Mouse (Mus musculus): Measurements from ENCODE around the gene Rbp3.

The Rbp3 gene

GRCm38 (mm10) chr14:33953761-33954160 is at the start of gene Rbp3:
Rbp3 (plus strand) TSS chr14:33954003.
- ATAC-seq (ENCODE audit: insufficient number of reproducible peaks, low FRiP score, low TSS enrichment): no peak

GRCm38 (mm10) chr14:33904851-33905250 is 49.0 kb upstream of the Rbp3 start:
- no peak for ATAC-seq (ENCODE audit: insufficient number of reproducible peaks, low FRiP score, low TSS enrichment)

DNA sequence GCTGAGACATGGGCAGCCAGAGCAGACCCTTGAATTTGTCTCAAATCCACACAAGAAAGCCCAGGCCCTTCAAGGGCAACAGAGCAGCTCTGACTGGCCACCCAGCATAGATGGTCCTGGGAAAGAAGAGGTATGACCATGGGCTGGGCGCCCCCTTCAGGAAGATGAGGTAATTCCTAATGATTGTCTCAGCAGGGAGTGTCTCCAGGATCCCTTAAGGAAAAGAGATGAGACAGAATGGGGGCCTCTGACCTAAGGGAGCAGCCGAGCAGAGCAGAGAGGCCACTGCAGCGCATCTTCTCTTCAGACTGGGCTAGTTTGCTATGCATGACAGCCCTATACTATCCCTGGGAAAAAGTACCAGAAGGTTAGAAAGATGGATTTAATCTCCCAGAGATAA is 40.1 kb upstream of the Rbp3 start:
- no peak for ATAC-seq (ENCODE audit: insufficient number of reproducible peaks, low FRiP score, low TSS enrichment)

GRCm38 (mm10) chr14:33914206-33914605 is 39.6 kb upstream of the Rbp3 start:
- no peak for ATAC-seq (ENCODE audit: insufficient number of reproducible peaks, low FRiP score, low TSS enrichment)

DNA sequence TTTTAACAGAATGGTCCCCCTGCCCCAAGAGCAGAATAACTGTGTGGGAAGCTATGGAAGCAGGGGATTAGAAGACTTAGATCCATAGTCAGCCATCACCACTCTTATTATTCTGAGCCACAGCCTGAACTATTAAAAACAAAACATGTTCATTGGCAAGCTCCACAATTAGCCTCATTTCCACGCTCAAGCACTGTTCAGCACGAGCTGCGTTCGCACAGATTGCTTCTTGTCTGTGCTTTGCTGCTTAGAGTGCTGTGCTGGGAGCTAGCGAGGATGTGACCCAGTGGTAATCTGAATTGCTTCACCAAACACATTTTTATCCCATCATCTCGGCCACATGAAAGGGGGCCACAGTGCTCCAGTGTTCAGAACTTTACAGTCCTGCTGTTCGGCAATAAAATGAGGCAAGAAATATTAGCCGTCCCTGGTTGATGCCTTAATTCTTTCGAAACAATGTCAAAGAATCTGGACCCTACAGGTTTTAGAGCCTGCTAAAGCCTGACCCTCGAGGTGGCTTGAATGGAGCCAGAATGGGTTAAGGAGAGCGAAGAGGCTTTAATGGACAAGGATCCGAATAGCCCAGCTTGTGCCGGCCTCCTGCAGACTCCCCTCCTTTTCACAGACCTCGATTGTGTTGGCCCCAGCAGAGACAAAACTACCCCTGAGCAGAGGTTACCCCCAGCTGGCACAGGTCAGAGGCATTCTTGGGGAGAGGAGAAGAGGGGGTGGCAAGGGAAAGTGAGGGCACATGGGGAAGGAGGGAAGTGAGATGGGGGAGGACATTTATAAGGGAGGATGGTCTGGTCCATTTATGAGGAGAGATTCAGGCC is 32.9 kb upstream of the Rbp3 start:
- no peak for ATAC-seq (ENCODE audit: insufficient number of reproducible peaks, low FRiP score, low TSS enrichment)

GRCm38 (mm10) chr14:33922771-33923167 is 31.0 kb upstream of the Rbp3 start:
- no peak for ATAC-seq (ENCODE audit: insufficient number of reproducible peaks, low FRiP score, low TSS enrichment)

DNA sequence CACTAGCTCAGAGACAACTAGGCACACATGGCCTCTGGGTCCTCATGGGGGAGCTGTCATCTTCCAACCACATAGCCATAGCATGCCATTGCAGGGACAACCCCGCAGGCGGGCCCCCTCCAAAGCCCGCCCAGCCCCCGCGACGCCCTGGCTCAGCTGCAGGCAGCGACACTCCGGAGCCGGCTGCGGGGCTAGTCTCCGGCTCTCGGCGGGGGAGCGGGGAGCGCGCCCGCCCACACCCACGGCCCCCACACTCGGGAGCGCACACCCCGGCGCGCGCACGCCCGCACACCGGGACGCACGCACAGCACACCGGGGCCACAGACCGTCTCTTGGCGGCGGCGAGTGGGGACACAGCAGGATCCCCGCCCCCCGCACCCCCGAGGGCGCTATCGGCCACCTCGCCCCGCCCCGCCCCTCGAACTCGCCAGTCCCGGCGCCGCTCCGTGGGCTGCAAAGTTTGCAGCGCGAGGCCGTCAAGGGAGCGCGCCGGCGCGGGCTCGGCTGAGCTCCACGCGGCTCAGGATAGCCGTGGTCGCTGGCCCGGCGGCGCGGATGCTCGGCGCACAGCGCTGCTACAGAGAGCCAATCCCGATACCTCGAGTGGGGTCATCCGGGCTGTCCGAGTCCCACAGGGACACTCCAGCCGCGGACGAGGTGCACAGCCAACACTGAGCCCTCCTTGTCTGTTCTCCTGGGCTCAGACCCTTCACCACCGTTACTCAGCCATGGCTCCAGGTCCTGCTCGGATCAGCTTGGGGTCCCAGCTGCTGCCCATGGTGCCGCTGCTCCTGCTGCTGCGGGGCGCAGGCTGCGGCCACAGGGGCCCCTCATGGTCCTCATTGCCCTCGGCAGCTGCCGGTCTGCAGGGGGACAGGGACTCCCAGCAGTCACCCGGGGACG is 30.4 kb upstream of the Rbp3 start, which contains the start of gene Gdf10:
Gene Gdf10 (plus strand): TSS at position 420 of the 903 bp plus-strand sequence.
- ATAC-seq (ENCODE audit: insufficient number of reproducible peaks, low FRiP score, low TSS enrichment): no peak

DNA sequence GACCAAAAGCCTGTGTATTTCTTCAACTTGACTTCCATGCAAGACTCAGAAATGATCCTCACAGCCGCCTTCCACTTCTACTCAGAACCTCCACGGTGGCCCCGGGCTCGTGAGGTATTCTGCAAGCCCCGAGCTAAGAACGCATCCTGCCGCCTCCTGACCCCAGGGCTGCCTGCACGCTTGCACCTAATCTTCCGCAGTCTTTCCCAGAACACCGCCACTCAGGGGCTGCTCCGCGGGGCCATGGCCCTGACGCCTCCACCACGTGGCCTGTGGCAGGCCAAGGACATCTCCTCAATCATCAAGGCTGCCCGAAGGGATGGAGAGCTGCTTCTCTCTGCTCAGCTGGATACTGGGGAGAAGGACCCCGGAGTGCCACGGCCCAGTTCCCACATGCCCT is 21.9 kb upstream of the Rbp3 start:
- ATAC-seq (ENCODE audit: insufficient number of reproducible peaks, low FRiP score, low TSS enrichment): no peak

- no peak for ATAC-seq (ENCODE audit: insufficient number of reproducible peaks, low FRiP score, low TSS enrichment)
Measured at GRCm38 (mm10) chr14:33932935-33933703, 20.7 kb upstream of the Rbp3 start.

DNA sequence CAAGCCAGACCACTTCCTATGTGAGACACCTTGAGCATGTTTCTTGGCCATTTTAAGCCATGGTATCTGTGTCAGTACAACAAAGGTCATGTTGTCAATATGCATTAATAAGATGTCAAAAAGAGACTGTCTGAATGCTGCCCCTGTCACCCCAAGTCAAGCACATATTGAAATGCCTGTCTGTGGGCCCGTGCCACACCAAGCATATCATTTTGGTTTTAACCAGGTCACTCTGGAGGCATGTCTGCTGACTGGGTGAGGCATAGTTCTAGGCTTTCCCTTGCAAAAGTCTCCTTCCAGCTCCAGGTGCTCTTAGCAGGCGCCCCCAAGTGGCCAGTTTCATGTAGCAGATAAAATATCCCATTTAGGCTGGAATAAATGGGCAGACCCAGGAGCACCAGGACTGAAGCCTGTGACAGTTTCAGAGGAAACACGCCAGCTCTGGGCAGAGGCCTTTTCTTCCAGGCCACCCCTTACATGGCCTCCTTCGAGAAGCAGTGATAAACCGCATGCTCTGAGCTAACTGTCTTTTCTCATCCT is 20.0 kb upstream of the Rbp3 start:
- no peak; the same call in 1 of the 2 replicates for ATAC-seq (ENCODE audit: insufficient number of reproducible peaks, low FRiP score, low TSS enrichment)

DNA sequence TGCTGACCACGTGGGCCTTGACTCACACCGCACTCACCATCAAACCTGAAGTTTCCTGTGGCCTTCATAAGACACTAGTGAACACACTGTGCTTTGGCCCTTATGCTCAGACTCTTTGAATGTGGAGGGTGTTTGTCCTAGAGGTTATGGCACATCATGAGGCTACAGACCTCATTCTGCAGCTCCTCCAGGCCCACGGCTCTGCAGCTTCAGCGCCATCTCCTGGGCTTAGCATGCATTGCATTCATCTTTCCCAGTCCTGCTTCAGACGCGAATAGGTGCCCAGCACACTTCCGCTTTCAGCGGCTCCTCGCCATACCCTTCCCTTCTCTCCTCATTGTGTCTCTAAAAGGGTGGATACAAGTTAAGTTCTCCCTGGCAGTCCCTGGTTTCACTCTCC is 14.7 kb upstream of the Rbp3 start:
- peak; percentile 54 for ATAC-seq (ENCODE audit: insufficient number of reproducible peaks, low FRiP score, low TSS enrichment)

GRCm38 (mm10) chr14:33940739-33941138 is 13.1 kb upstream of the Rbp3 start, which contains the start of gene Gdf2:
Gdf2 (plus strand) TSS chr14:33941039.
- ATAC-seq (ENCODE audit: insufficient number of reproducible peaks, low FRiP score, low TSS enrichment): no peak

GRCm38 (mm10) chr14:33942222-33942621 is 11.6 kb upstream of the Rbp3 start:
- no peak for ATAC-seq (ENCODE audit: insufficient number of reproducible peaks, low FRiP score, low TSS enrichment)

- no peak for ATAC-seq (ENCODE audit: insufficient number of reproducible peaks, low FRiP score, low TSS enrichment)
Measured at GRCm38 (mm10) chr14:33946125-33946524, 7.7 kb upstream of the Rbp3 start.

GRCm38 (mm10) chr14:33952233-33952981 is 1.4 kb upstream of the Rbp3 start:
- ATAC-seq (ENCODE audit: insufficient number of reproducible peaks, low FRiP score, low TSS enrichment): peak; percentile 27; the same call in 1 of the 2 replicates

DNA sequence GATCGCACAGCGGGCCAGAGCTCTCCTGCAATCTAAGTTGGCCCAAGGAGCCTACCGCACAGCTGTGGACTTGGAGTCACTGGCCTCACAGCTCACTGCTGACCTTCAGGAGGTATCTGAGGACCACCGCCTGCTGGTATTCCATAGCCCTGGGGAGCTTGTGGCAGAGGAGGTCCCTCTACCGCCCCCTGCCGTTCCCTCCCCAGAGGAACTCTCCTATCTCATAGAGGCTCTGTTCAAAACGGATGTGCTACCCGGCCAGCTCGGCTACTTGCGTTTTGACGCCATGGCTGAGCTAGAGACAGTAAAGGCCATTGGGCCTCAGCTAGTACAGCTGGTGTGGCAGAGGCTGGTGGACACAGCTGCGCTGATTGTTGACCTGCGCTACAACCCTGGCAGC is 2.3 kb downstream of the Rbp3 start:
- ATAC-seq (ENCODE audit: insufficient number of reproducible peaks, low FRiP score, low TSS enrichment): no peak

GRCm38 (mm10) chr14:33958186-33958585 is 4.4 kb downstream of the Rbp3 start:
- ATAC-seq (ENCODE audit: insufficient number of reproducible peaks, low FRiP score, low TSS enrichment): no peak

GRCm38 (mm10) chr14:33958841-33959240 is 5.0 kb downstream of the Rbp3 start:
- no peak for ATAC-seq (ENCODE audit: insufficient number of reproducible peaks, low FRiP score, low TSS enrichment)

DNA sequence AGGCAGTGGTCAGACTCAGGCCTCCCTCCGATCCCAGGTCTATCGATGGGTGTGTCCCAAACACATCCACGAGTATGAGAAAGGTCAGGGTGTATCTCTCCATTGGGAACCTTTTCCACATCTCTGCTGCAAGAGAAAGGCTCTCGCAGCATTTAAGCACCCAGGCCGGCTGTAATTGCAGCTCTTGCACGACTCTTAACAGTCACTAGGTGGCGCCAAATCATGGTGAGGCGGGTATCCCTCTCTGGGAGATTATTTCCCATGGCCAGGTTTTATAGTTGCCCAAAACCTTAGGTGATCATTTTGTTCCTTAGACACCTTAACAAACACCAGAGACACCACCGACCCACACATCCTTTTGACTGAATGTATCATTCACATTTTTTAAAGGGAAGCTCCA is 5.5 kb downstream of the Rbp3 start:
- peak; percentile 51; the same call in 1 of the 2 replicates for ATAC-seq (ENCODE audit: insufficient number of reproducible peaks, low FRiP score, low TSS enrichment)
